Mouse (Mus musculus): ENCODE measurements around the gene Insr.

GRCm38 (mm10) chr8:3252665-3253064, 26.8 kb downstream of the Insr start:
- TF ChIP-seq POLR2A (IDR thresholded peaks at IDR 0.05; ENCODE audit: low read depth, low read length) = no peak
- TF ChIP-seq RCOR1 (conservative IDR thresholded peaks at IDR 0.05; ENCODE audit: low read depth, low read length) = no peak
- no peak for TF ChIP-seq CTCF (conservative IDR thresholded peaks at IDR 0.05 in 1 of 2, IDR thresholded peaks at IDR 0.05 in 1 of 2; ENCODE audit: low read depth in 2 of 2, low read length in 2 of 2)
- no peak for TF ChIP-seq E2F4 (IDR thresholded peaks at IDR 0.05; ENCODE audit: insufficient replicate concordance, low read depth, low read length)
- no peak for TF ChIP-seq TBP (conservative IDR thresholded peaks at IDR 0.05; ENCODE audit: low read depth, low read length)
- no peak for TF ChIP-seq HCFC1 (IDR thresholded peaks at IDR 0.05; ENCODE audit: low read depth, low read length)
- no peak for TF ChIP-seq JUN (IDR thresholded peaks at IDR 0.05; ENCODE audit: insufficient read depth, low read depth, low read length)
- no peak for TF ChIP-seq GABPA (IDR thresholded peaks at IDR 0.05; ENCODE audit: insufficient replicate concordance, low read depth, low read length)

All from CH12.LX (cell line).